Mouse (Mus musculus) midbrain, embryonic 15.5 days (tissue): Measurements from ENCODE around the gene Actr5. TPM values are rescaled to one million over a fixed set of nuclear protein-coding genes. Genes with fewer than 3 reads are reported as not detected.

Experiments
- ATAC-seq: fragments of 200-750 bp; cut with Nextera tagmentation; replicated peaks from 2 replicates; pipeline ENCODE4 v1.8.0; 2017; ENCODE audit warnings: moderate TSS enrichment
- H3K27ac ChIP-seq: fragments of 300-500 bp; sonication (generic); 2 replicates; pipeline ENCODE4 v1.5.1; 2015; ENCODE audit warnings: mild to moderate bottlenecking, inconsistent platforms
- H3K27me3 ChIP-seq: fragments of 300-500 bp; sonication (generic); replicated peaks from 2 replicates; pipeline ENCODE4 v1.6.1; 2015; ENCODE audit warnings: inconsistent platforms
- H3K36me3 ChIP-seq: fragments of 300-500 bp; sonication (generic); replicated peaks from 2 replicates; pipeline ENCODE4 v1.6.1; 2015; ENCODE audit warnings: inconsistent platforms
- H3K4me1 ChIP-seq: fragments of 300-500 bp; sonication (generic); 2 replicates; pipeline ENCODE4 v1.6.1; 2015; ENCODE audit warnings: inconsistent platforms
- H3K4me2 ChIP-seq: fragments of 300-500 bp; sonication (generic); 2 replicates; pipeline ENCODE4 v1.6.1; 2015; ENCODE audit warnings: inconsistent platforms, mild to moderate bottlenecking, moderate library complexity
- H3K4me3 ChIP-seq: fragments of 300-500 bp; sonication (generic); 2 replicates; pipeline ENCODE4 v1.5.1; 2015; ENCODE audit warnings: mild to moderate bottlenecking, inconsistent platforms
- H3K9ac ChIP-seq: fragments of 300-500 bp; sonication (generic); 2 replicates; pipeline ENCODE4 v1.6.1; 2015; ENCODE audit warnings: mild to moderate bottlenecking, inconsistent platforms
- H3K9me3 ChIP-seq: fragments of 300-500 bp; sonication (generic); 2 replicates; pipeline ENCODE4 v1.6.1; 2016; ENCODE audit warnings: inconsistent platforms
- WGBS: fragments of 180-500 bp; shearing (Covaris S2); methylation state at CpG from one replicate; pipeline ENCODE4 v1.1.7; 2015; ENCODE audit warnings: mixed read lengths; 5-methylcytosine and 5-hydroxymethylcytosine counted together
- microRNA counts: library from miRNA; unstranded; fragments of <30 nt; microRNA quantifications from one replicate; lab custom pipeline; 2016
- microRNA-seq: library from miRNA; unstranded; fragments of <30 nt; microRNA quantifications from one replicate; pipeline ENCODE4, GENCODE M21; 2016
- polyA plus RNA-seq: library from polyadenylated mRNA; unstranded; fragments of >200 nt; fragmentation: Nextera tagmentation; extraction: Ambion mirVana; gene quantifications from 2 replicates; pipeline ENCODE4 v1.2.1, GENCODE M21; 2015

Gene Actr5
- polyA plus RNA-seq, 1 experiment from 2014 or later, result 11.7 TPM

DNA sequence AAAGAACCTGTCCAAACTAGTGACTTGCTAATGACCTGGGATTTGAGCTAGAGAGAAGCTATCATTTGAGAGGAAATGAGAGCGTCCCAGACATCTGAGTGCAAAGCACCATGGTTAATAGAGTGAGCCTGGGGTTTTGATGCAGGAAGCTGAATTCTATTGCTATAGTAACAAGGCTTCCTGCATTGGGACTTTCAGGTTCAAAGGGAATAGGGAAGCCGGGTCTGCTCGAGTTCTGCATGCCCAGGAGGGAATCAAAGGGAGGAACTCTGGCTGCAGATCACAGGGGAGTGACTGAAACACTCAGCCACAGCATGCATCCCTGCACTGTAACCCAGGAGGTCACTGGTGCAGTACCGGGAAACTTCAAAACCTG, 58.3 kb downstream of the Actr5 start:
- Histone ChIP-seq H3K4me1 (peaks cover 45% of the 10 kb centered on the region), H3K4me3 (no peak overlapping the region), H3K4me2 (0 out of 2 replicates have a peak overlapping the region, but pooled peaks have one; percentile 9), H3K36me3 (no peaks in the 10 kb centered on the region), H3K27ac (peak overlapping the region; percentile 43), H3K27me3 (no peaks in the 10 kb centered on the region), H3K9me3 (no peaks in the 10 kb centered on the region), H3K9ac (no peak overlapping the region)
- ATAC-seq, result peak; percentile 79
- WGBS, result 13% methylated on average over 4 of the region's 4 CpGs

GRCm38 (mm10) chr2:158684247-158684843, 59.7 kb downstream of the Actr5 start:
- Histone ChIP-seq H3K9ac (no peak overlapping the region), H3K27me3 (no peaks in the 10 kb centered on the region), H3K4me3 (no peak overlapping the region), H3K9me3 (no peaks in the 10 kb centered on the region), H3K4me2 (no peak overlapping the region), H3K36me3 (no peaks in the 10 kb centered on the region), H3K4me1 (peaks cover 45% of the 10 kb centered on the region), H3K27ac (peak overlapping the region; percentile 47; the same call in 1 of the 2 replicates)
- ATAC-seq, result no peak
- WGBS, result 50% methylated on average over 9 of the region's 9 CpGs

DNA sequence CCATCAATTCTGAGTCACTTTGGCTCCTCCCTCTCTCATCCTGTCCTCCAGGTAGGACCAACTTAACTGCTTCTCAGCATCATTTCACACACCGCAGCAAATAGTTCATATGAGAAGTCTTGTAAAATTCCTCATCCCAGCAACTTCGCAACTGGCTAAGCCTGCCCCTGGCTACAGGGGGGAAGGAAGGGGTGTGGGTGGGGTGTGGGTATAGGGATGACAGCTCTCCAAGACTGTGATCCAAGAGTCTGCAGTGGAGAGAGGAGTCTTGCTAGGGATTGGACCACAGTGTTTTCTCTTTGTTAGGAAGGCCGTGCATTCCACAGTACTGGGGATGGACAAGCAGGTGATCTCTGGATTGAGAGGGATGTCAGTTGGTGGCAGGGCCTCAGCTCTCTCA, 60.2 kb downstream of the Actr5 start:
- WGBS, result 79% methylated on average over 3 of the region's 3 CpGs
- H3K4me1 ChIP-seq, result peaks cover 51% of the 10 kb centered on the region
- no peak overlapping the region for H3K4me2 ChIP-seq
- H3K27me3 ChIP-seq, result no peaks in the 10 kb centered on the region
- H3K36me3 ChIP-seq, result no peaks in the 10 kb centered on the region
- no peak overlapping the region for H3K9ac ChIP-seq
- 0 out of 2 replicates have a peak overlapping the region, but pooled peaks have one; percentile 47 for H3K27ac ChIP-seq
- H3K4me3 ChIP-seq, result no peak overlapping the region
- H3K9me3 ChIP-seq, result no peaks in the 10 kb centered on the region
- ATAC-seq, result no peak

DNA sequence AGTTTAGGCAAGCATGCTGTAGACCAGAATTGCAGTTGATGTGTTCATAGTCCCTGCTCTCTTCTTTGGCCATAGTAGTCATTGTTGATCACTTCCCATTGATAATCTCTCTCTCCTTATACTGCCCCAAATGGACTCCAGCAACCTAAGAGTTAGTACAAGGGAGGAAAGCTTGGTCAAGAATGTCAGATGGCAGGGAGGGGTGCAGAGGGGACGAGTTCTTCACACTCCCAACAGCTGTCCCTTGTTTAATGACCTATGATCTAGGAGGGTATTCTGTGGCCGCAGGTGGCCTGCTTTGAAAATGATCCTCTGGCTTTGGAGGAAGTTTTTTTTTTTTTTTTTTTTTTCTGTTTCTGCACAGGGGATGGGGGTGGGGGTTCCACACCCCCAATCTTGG, 61.7 kb downstream of the Actr5 start:
- ATAC-seq, result no peak
- no peak overlapping the region for H3K4me3 ChIP-seq
- no peaks in the 10 kb centered on the region for H3K36me3 ChIP-seq
- no peak overlapping the region for H3K9ac ChIP-seq
- H3K4me1 ChIP-seq, result peaks cover 43% of the 10 kb centered on the region
- H3K27me3 ChIP-seq, result no peaks in the 10 kb centered on the region
- 73% methylated on average over 2 of the region's 2 CpGs for WGBS
- H3K9me3 ChIP-seq, result no peaks in the 10 kb centered on the region
- no peak overlapping the region for H3K4me2 ChIP-seq
- no peak overlapping the region for H3K27ac ChIP-seq

- Histone ChIP-seq H3K9me3 (no peaks in the 10 kb centered on the region), H3K27ac (no peak overlapping the region), H3K4me2 (no peak overlapping the region), H3K27me3 (no peaks in the 10 kb centered on the region), H3K36me3 (no peaks in the 10 kb centered on the region), H3K4me1 (peaks cover 29% of the 10 kb centered on the region), H3K9ac (no peak overlapping the region), H3K4me3 (no peak overlapping the region)
- no peak for ATAC-seq
- 55% methylated on average over 25 of the region's 25 CpGs for WGBS
Observed at GRCm38 (mm10) chr2:158687804-158688241, 63.1 kb downstream of the Actr5 start.

MicroRNAs within 50 kb of the gene (microRNA counts, 519-probe panel; counts per million panel counts)
- microRNA mmu-miR-3474 (lab: Ali Mortazavi, UCI), result 1,722 counts per million, percentile 9 among the panel's probes with 10 or more counts

Small RNAs within 50 kb of the gene (microRNA-seq; reads per million reads assigned to microRNA genes)
- gene Mir3474, result 3.9 reads per million, percentile 19 among the genes with 10 or more reads in this experiment

Other genes starting within 250 kb of the Actr5 start
- gene Snhg11, start 249.2 kb upstream of the Actr5 start, polyA plus RNA-seq, result 560 and 673 TPM in 2 replicates
- gene Ralgapb, start 215.0 kb upstream of the Actr5 start, polyA plus RNA-seq, result 27.4 and 28.0 TPM in 2 replicates
- not detected in 2 replicates for gene Adig, start 122.3 kb upstream of the Actr5 start, polyA plus RNA-seq
- gene Arhgap40, start 112.1 kb upstream of the Actr5 start, polyA plus RNA-seq, result 0.50 and 0.63 TPM in 2 replicates
- gene Slc32a1, start 14.1 kb upstream of the Actr5 start, polyA plus RNA-seq, result 9.8 and 10.5 TPM in 2 replicates
- gene Ppp1r16b, start 40.5 kb downstream of the Actr5 start, polyA plus RNA-seq, result 21.0 and 23.4 TPM in 2 replicates
- 6.0 and 7.3 TPM in 2 replicates for gene Fam83d, start 143.2 kb downstream of the Actr5 start, polyA plus RNA-seq
- gene Dhx35, start 169.9 kb downstream of the Actr5 start, polyA plus RNA-seq, result 14.3 and 14.6 TPM in 2 replicates